Comparison of ENCODE assay signal across 11 mouse cellular contexts in the genomic region with DNA sequence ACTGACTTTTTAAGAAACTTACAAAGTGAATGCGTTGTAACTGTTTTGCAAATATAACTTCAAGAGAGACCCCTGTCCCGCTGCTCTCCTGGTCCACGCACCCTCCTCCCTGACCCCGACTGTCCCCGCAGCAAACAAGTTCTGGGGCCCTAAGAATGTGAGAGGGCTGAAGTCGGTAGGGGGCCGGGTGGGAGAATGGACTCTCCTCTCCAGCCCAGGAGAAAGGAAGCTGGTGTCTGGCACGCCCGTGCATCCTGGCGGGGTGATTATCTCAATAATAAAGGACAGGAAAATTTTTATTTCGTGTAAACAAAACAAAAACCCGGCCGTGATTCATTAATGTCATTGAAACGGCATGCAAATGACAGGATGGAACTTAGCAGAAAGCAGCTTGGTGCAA. TPM values are rescaled to one million over a fixed set of nuclear protein-coding genes. Genes with fewer than 3 reads are reported as not detected.
DNase-seq lines count a peak whose midpoint lies in the region; ATAC-seq and TF ChIP-seq lines count a peak whose summit lies in the region.
"Had no signal": no experiment of that assay in that cellular context is flagged by ENCODE, and none has a peak within 500 bp of the region (broad histone marks: within the 10 kb centered on the region; RNA-seq: fewer than 3 reads in every experiment).

No protein-coding gene starts in this region.

- 7% methylated on average over 14 of the region's 14 CpGs for WGBS in forebrain, embryonic 12.5 days
- WGBS in limb, embryonic 11.5 days = 22% methylated on average over 14 of the region's 14 CpGs
- 12% methylated on average over 14 of the region's 14 CpGs for WGBS in neural tube, embryonic 13.5 days

- peak overlapping the region; percentile 62 for H3K9ac ChIP-seq in forebrain, embryonic 12.5 days
- peak overlapping the region; percentile 69 for H3K9ac ChIP-seq in limb, embryonic 11.5 days (ENCODE audit: low read length)
- peak overlapping the region; percentile 74 for H3K9ac ChIP-seq in neural tube, embryonic 13.5 days

- H3K27me3 ChIP-seq in forebrain, embryonic 12.5 days = 0 out of 2 replicates have a peak, but pooled peaks cover 13% of the 10 kb centered on the region
- H3K27me3 ChIP-seq in limb, embryonic 11.5 days (ENCODE audit: control insufficient read depth, insufficient read depth, low read length) = no peaks in the 10 kb centered on the region
- H3K27me3 ChIP-seq in neural tube, embryonic 13.5 days = no peaks in the 10 kb centered on the region

- no peaks in the 10 kb centered on the region for H3K36me3 ChIP-seq in forebrain, embryonic 12.5 days (replicated peaks)
- H3K36me3 ChIP-seq in limb, embryonic 11.5 days (ENCODE audit: control insufficient read depth, insufficient read depth, low read length) = no peaks in the 10 kb centered on the region
- H3K36me3 ChIP-seq in neural tube, embryonic 13.5 days = no peaks in the 10 kb centered on the region

- H3K4me1 ChIP-seq in forebrain, embryonic 12.5 days = peaks cover 17% of the 10 kb centered on the region
- peaks cover 2% of the 10 kb centered on the region; the same call in 1 of the 2 replicates for H3K4me1 ChIP-seq in limb, embryonic 11.5 days (ENCODE audit: control insufficient read depth, insufficient read depth, low read length)
- peaks cover 14% of the 10 kb centered on the region for H3K4me1 ChIP-seq in neural tube, embryonic 13.5 days (replicated peaks)

- TF ChIP-seq CTCF in layer of hippocampus, adult 2 months (conservative IDR thresholded peaks at IDR 0.05) = no peak

- peak overlapping the region; percentile 81 for H3K27ac ChIP-seq in layer of hippocampus, adult 2 months
- H3K27ac ChIP-seq in forebrain, embryonic 12.5 days = no peak overlapping the region
- H3K27ac ChIP-seq in limb, embryonic 11.5 days (replicated peaks; ENCODE audit: low read depth, low read length) = no peak overlapping the region
- peak overlapping the region; percentile 78 for H3K27ac ChIP-seq in neural tube, embryonic 13.5 days (replicated peaks)

- intact Hi-C loops in gastrocnemius, postnatal 36 days (cut with DNase I) = no loop called here

- H3K9me3 ChIP-seq in forebrain, embryonic 12.5 days = no peaks in the 10 kb centered on the region
- H3K9me3 ChIP-seq in limb, embryonic 11.5 days (ENCODE audit: control insufficient read depth, low read length) = no peaks in the 10 kb centered on the region
- H3K9me3 ChIP-seq in neural tube, embryonic 13.5 days = no peaks in the 10 kb centered on the region

- H3K4me2 ChIP-seq in forebrain, embryonic 12.5 days = peak overlapping the region; percentile 53
- peak overlapping the region; percentile 38 for H3K4me2 ChIP-seq in limb, embryonic 11.5 days (ENCODE audit: low read depth, severe bottlenecking)
- peak overlapping the region; percentile 59 for H3K4me2 ChIP-seq in neural tube, embryonic 13.5 days

- peak overlapping the region; percentile 51 for H3K4me3 ChIP-seq in layer of hippocampus, adult 2 months
- H3K4me3 ChIP-seq in forebrain, embryonic 12.5 days (replicated peaks) = peak overlapping the region; percentile 28
- H3K4me3 ChIP-seq in limb, embryonic 11.5 days (ENCODE audit: low read depth, low read length) = peak overlapping the region; percentile 12; the same call in 1 of the 2 replicates
- H3K4me3 ChIP-seq in neural tube, embryonic 13.5 days = peak overlapping the region; percentile 31
- H3K4me3 ChIP-seq: myocyte had no signal

- no peak for DNase-seq in layer of hippocampus, adult 2 months (ENCODE audit: low spot score in 2 of 2)
- DNase-seq in layer of hippocampus, postnatal 10 days (ENCODE audit: low spot score in 2 of 2) = no peak
- DNase-seq in limb, embryonic 11.5 days (ENCODE audit: low spot score) = peak; percentile 45
- DNase-seq in gastrocnemius, postnatal 36 days = no peak
- DNase-seq in yolk sac, embryonic 10.5 days (ENCODE audit: low spot score) = no peak
- no peak for DNase-seq in cerebellum, adult 18-20 months
- DNase-seq: cerebellum, adult 8-10 months; kidney, adult 18-20 months had no signal

- ATAC-seq in forebrain, embryonic 12.5 days (ENCODE audit: low FRiP score) = peak; percentile 59
- ATAC-seq in limb, embryonic 11.5 days (ENCODE audit: insufficient number of reproducible peaks, low FRiP score, low TSS enrichment, low read depth) = no peak
- 0 out of 2 replicates have a peak, but pooled peaks have one; percentile 47 for ATAC-seq in neural tube, embryonic 13.5 days (ENCODE audit: low read depth)

RNA-seq across cellular contexts. Expression of a gene that starts 9.1 kb away (rescaled TPM):
- 10 to 100 TPM; 24.0 to 29.5 TPM for total RNA-seq in layer of hippocampus, adult 2 months (2021)
- total RNA-seq in layer of hippocampus, postnatal 10 days (2021) = 10 to 100 TPM; 17.6 to 19.7 TPM
- 12.1 and 14.2 TPM in 2 replicates for polyA plus RNA-seq in forebrain, embryonic 12.5 days (2016; fragmentation: Nextera tagmentation; extraction: Ambion mirVana)
- polyA plus RNA-seq in limb, embryonic 11.5 days (2014; fragmentation: Nextera tagmentation; extraction: Ambion mirVana) = 14.0 and 14.4 TPM in 2 replicates
- 27.5 and 29.1 TPM in 2 replicates for polyA plus RNA-seq in neural tube, embryonic 13.5 days (2015; fragmentation: Nextera tagmentation; extraction: Ambion mirVana)
- 10 to 100 TPM; 22.1 to 23.9 TPM for total RNA-seq in gastrocnemius, postnatal 36 days (2021)

RNA-seq across cellular contexts. Expression of a gene that starts 53.9 kb away (rescaled TPM):
- total RNA-seq in layer of hippocampus, adult 2 months (2021) = 1 to 10 TPM; 2.1 to 2.6 TPM
- total RNA-seq in layer of hippocampus, postnatal 10 days (2021) = 1 to 10 TPM; 1.3 to 1.8 TPM
- 1.3 and 1.4 TPM in 2 replicates for polyA plus RNA-seq in forebrain, embryonic 12.5 days (2016; fragmentation: Nextera tagmentation; extraction: Ambion mirVana)
- 4.1 and 4.2 TPM in 2 replicates for polyA plus RNA-seq in limb, embryonic 11.5 days (2014; fragmentation: Nextera tagmentation; extraction: Ambion mirVana)
- polyA plus RNA-seq in neural tube, embryonic 13.5 days (2015; fragmentation: Nextera tagmentation; extraction: Ambion mirVana) = 0.71 and 0.91 TPM in 2 replicates
- 1 to 10 TPM; 5.6 to 6.0 TPM for total RNA-seq in gastrocnemius, postnatal 36 days (2021)

Comparison
In these comparisons a context has a peak if more than half of its experiments do, and no peak if none do; other contexts are left out.
1. H3K27ac ChIP-seq: peak in layer of hippocampus, adult 2 months (single experiment) and neural tube, embryonic 13.5 days (single experiment); none in forebrain, embryonic 12.5 days (single experiment) and limb, embryonic 11.5 days (single experiment).
2. Peak in every context shown above with its lines, with median percentiles within 50 percentile points of each other: H3K4me3 ChIP-seq, H3K4me2 ChIP-seq and H3K9ac ChIP-seq.